Mouse (Mus musculus) brain, embryonic 14.5 days (tissue): ENCODE data around the gene Stfa2l1. TPM values are rescaled to one million over a fixed set of nuclear protein-coding genes. Genes with fewer than 3 reads are reported as not detected.
"Not testable (repeated sequence)": the region's sequence is repeated elsewhere in the genome, so short reads cannot be mapped to it uniquely, and the experiment has no call there.

Source experiments
- DNase-seq: peaks from one replicate; pipeline ENCODE4 v3.0.0-alpha.2; 2011; ENCODE audit warnings: low read depth
- CTCF ChIP-seq: fragments of 200-500 bp; IDR thresholded peaks from 2 replicates; pipeline ENCODE4 v1.5.1; 2012; ENCODE audit warnings: inconsistent platforms, mild to moderate bottlenecking, moderate library complexity, borderline replicate concordance; ENCODE audit not compliant: insufficient read depth, insufficient read length; ENCODE audit errors: extremely low read depth
- POLR2A ChIP-seq: fragments of 200-500 bp; IDR thresholded peaks from 2 replicates; pipeline ENCODE4 v1.6.1; 2012; ENCODE audit warnings: mild to moderate bottlenecking, inconsistent platforms, borderline replicate concordance; ENCODE audit not compliant: poor library complexity, insufficient read depth, insufficient read length, severe bottlenecking; ENCODE audit errors: extremely low read depth
- polyA plus RNA-seq: library from polyadenylated mRNA; depleted of rRNA; stranded (reverse); fragments of >200 nt; gene quantifications from 2 replicates; pipeline ENCODE4 v1.2.3, GENCODE M21; 2012; rRNA removed

Stfa2l1 gene
- 0.92 and 1.1 TPM in 2 replicates for polyA plus RNA-seq

DNA sequence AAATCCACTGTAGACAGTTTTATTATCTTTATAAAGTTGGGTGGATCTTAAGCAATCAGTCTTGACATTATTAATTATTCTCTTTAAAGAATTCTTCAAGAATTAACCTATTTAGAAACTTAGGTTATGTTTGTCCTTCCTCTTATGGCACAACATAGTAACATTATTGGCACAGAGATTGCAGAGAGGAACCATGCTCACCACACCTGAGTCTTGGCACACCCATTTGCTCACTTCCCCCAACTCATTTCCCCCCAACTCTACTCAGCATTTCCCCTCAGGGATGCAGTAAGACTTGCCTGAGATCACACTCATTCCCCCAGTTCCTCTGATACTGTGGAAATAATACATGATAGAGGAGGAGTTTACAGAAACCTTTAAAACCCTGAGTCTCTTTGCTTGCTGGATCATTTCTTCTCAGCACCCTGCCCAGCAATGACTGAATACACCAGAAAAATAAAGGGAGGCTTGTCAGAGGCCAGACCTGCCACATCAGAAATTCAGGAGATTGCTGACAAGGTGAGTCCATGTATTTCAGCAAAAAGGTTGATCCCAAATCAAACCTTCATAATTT is at the start of gene Stfa2l1:
Gene Stfa2l1, plus strand, starts transcription at position 410 of the 574 bp plus-strand sequence.
- no peak for TF ChIP-seq POLR2A
- no peak for TF ChIP-seq CTCF
- DNase-seq, result no peak

DNA sequence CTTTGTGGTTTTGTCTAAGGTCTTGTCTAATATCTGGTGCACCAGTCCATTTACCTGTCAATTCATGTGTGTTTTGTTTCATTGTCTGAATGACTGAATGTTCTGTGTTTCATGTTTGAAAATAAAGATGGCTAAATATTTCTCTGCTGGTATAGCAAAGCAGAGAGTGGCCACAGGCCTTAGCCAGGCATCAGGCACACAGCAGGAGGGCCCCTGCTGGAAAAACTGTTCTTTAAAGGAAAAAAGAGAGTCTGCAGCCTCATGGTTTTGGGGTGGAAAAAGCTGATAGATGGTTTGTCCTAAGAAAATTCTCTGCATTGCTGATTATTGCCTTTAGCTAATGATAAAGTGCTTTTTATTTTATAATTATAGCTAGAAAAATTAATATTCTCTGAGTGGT is 45.1 kb upstream of the Stfa2l1 start:
- DNase-seq, result not testable (repeated sequence)

DNA sequence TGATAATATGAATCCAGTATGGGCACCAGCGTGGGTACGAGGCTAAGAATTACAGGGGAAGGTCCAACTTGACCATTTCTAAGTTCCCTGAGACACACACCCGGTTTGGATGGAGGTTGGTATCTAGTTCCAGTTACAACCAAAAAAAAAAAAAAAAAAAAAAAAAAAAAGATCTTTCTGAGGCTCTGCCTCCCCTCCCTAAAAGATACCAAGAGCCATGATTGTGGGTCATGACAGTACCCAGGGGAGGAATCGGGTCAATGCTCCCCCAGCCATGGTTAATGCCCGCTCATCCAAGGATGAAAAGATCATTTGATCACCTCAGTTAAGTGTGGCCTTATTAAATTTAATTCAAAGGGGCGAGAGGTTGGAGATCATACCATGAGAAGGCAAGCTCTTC is 40.9 kb upstream of the Stfa2l1 start:
- not testable (repeated sequence) for DNase-seq

DNA sequence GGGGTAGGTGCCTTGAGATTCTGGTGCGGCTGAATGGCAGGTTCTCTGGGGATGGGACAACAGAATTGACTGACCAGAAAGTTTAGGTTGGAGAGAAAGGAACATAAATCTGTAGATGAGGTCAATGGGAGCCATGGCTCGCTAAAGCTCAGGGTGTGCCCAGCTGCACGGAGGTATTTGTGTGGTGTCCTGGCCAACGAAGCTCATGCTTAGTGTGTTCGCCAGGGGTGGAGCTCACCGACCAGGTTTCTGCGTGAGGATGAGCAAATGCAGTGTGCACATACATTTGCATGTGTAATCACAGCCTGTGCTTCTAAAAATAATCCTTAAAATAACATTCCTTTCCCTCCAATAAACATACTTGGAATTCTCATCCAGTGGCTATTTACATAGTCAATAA is 28.5 kb upstream of the Stfa2l1 start:
- TF ChIP-seq CTCF (no peak), POLR2A (no peak)
- DNase-seq, result no peak

DNA sequence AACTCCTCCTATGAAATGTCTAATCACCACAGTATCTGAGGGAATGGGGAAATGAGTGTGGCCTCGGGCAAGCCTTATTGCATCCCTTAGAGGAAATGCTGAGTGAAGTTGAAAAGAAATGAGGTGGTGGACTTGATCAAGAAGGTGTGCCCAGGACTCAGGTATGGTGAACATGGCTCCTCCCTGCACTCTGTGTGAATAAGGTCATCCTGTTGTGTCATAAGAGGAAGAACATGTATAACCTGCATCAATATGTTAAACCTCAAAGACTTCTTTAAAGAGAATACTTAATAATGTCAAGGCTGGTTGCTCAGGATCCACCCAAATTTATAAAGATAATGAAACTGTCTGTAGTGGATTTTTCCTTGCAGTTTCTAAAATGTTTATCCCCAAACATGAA is 25.5 kb upstream of the Stfa2l1 start, which contains the start of gene Csta1:
Gene Csta1, minus strand, starts transcription at position 101 of the 400 bp plus-strand sequence.
- TF ChIP-seq CTCF, result no peak
- TF ChIP-seq POLR2A, result no peak
- DNase-seq, result no peak

DNA sequence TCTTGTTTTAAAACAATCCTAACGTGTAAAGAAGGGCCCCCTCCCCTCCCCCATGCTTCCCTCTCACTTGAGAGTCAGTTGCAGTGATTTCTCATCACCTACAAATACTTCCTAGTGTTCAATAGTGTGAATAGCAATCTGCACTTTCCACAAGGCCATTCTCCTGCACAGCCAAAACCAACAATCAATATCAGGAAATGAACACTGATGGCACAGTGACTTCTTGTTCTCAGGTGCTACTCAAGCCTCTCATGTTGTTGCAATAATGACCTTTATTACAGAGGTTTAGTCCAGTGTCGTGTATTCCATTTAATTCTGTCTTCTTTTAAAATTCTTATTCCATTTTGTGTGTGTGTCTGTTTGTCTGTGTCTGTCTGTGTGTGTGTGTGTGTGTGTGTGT is 18.4 kb upstream of the Stfa2l1 start:
- TF ChIP-seq CTCF, result no peak
- no peak for TF ChIP-seq POLR2A
- no peak for DNase-seq

DNA sequence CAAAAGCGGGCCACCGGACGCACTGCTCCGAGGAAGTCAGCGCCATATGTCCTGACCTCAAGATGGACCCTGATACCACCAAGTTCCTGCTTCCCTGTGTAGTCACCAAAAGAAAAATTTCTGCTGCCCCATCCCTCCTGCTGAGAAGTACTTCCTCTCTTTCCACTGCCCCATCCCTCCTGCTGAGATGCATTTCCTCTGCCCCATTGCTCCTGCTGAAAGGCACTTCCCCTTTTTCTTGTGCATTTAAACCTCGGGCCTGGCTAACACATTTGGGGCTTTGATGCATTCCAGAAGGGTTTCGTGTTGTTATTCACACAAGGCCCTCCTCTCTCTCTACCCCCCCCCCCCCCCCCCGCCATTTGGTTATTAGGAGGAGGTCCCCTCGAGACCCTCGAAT is 11.2 kb downstream of the Stfa2l1 start:
- not testable (repeated sequence) for DNase-seq

DNA sequence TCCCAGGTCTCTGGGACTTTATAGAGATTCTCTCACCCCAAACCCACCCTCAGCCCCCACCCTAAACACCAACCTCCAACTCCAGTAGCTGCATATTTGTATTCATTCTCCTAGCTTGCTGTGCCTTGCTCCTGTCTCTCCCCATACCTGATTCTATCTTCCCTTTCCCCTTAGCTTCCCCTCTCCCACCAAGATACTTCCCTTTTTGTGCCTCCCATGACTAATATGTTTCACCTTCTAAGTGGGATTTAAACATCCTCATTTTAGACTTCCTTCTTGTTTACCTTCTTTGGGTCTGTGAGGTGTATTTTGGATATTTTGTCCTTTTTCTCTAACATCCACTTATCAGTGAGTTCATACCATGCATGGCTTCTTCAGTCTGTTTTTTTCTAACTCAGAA is 19.5 kb downstream of the Stfa2l1 start:
- TF ChIP-seq CTCF (no peak), POLR2A (no peak)
- no peak for DNase-seq

DNA sequence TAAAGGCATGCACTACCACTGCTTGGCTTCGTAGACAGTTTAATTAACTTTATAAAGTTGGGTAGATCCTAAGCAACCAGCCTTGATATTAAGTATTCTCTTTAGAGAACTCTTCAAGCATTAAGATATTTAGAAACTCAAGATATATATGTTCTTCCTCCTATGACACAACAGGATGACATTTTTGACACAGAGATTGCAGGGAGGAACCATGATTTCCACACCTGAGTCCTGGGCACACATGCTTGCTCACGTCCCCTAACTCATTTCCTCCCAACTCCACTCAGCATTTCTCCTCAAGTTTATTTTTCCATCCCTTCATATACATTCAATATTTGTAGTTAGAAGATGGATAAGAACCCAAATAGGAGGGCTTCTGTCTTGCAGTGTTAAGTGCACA is 23.3 kb downstream of the Stfa2l1 start:
- DNase-seq, result no peak
- no peak for TF ChIP-seq POLR2A
- TF ChIP-seq CTCF, result no peak

DNA sequence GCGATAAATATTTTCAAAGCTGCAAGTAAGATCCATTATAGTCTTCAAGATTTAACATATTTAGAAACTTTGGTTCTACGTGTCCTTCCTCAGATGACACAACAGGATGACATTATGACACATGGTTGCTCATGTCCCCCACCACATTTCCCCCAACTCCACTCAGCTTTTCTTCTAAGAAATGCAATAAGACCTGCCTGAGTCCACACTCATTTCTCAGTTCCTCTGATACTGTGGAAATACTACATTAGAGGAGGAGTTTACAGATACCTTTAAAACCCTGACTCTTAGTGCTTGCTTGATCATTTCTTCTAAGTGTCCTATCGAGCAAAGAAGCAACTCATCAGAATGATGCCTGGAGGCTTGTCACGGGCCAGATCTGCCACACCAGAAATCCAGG is 27.3 kb downstream of the Stfa2l1 start, which contains the start of gene Gm5483:
Gene Gm5483, plus strand, starts transcription at position 301 of the 400 bp plus-strand sequence.
- not testable (repeated sequence) for DNase-seq

DNA sequence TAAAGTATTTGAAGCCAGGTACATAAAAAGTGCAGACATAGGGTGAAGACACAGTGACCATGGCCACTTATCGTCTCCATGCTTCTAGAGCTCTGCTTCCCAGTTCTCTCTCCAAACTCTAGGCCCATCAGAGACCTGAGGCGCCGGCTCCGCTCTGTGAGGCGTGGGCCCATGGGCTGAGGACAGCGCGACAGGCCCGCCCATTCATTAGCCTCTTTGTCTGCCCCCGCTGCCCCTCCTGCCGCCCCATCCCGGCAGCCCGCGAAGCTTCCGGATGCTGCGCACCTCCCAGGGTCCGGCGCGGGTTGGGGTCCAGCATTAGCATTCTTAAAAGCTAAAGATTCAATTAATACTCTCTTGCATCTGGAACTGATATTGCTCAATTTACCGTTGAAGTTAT is 42.6 kb downstream of the Stfa2l1 start:
- peak; percentile 1 for DNase-seq
- TF ChIP-seq CTCF (no peak), POLR2A (no peak)

DNA sequence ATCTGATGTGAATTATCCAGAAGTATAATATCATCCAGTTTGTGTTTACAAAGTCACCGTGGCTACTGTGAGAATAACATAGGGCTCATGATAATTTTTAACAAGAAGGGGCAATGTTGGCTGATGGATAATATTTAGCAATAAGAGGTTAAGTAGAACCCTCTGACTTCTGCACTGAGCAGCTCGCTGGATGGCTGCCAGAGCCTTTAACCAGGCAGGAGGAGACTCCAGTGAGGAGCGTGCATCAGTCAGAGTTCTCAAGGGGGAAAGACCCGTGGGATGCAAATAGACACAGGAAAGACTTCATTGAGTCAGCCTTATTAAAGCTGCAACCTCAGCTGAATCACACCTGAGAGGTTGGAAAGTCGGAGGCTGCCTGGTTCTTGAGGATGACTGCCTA is 47.2 kb downstream of the Stfa2l1 start:
- TF ChIP-seq CTCF (no peak), POLR2A (no peak)
- DNase-seq, result no peak

DNA sequence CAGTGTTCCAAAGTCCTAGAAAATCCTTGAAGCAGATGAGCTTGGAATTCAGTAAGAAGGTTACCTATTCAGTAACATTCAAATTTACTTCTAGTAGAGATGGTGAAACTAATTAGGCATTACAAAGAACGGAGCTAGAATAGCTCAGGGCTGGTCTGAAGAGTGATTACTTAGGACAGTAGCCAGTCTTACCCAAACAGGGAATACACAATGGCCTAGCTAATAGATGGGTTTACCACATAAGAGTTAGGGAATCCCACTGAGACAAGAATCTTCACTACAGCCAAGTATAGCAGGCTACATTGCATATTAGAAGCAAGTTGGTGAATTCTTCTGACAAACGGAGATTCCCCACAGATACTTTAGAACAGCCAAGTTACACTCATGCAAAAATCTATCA is 49.1 kb downstream of the Stfa2l1 start:
- not testable (repeated sequence) for DNase-seq

DNA sequence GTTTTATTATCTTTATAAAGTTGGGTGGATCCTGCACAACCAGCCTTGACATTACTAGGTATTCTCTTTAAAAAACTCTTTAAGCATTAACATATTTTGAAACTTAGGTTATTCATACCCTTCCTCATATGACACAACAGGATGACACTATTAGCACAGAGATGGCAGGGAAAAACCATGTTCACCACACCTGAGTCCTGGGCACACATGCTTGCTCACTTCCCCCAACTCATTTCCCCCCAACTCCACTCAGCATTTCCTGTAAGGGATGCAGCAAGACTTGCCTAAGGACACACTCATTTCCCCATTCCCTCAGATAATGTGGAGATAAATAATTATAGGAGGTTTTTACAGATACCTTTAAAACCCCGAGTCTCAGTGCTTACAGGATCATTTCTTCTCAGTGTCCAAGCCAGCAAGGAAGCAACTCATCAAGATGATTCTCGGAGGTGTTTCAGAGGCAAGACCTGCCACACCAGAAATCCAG is 53.4 kb downstream of the Stfa2l1 start, which contains the start of gene Gm5416:
Gene Gm5416, plus strand, starts transcription at position 437 of the 487 bp plus-strand sequence.
- DNase-seq, result no peak
- no peak for TF ChIP-seq POLR2A
- TF ChIP-seq CTCF, result no peak

Other genes with a start within 250 kb of the Stfa2l1 start
- gene Parp9, start 218.3 kb upstream of the Stfa2l1 start, polyA plus RNA-seq, result 1.4 TPM in 2 replicates
- gene Dtx3l, start 217.7 kb upstream of the Stfa2l1 start, polyA plus RNA-seq, result 0.92 and 1.3 TPM in 2 replicates
- gene Kpna1, start 178.1 kb upstream of the Stfa2l1 start, polyA plus RNA-seq, result 31.6 and 45.6 TPM in 2 replicates
- 7.3 TPM in 2 replicates for gene Wdr5b, start 115.6 kb upstream of the Stfa2l1 start, polyA plus RNA-seq
- gene Fam162a, start 85.2 kb upstream of the Stfa2l1 start, polyA plus RNA-seq, result 80.0 and 84.3 TPM in 2 replicates
- 21.5 and 27.8 TPM in 2 replicates for gene Ccdc58, start 85.1 kb upstream of the Stfa2l1 start, polyA plus RNA-seq
- 0.03 TPM in 1 of 2 replicates, not detected in the other for gene Csta1, start 25.6 kb upstream of the Stfa2l1 start, polyA plus RNA-seq
- gene Gm5483, start 27.4 kb downstream of the Stfa2l1 start, polyA plus RNA-seq, result 0.72 and 1.1 TPM in 2 replicates
- not detected in 2 replicates for gene Gm5416, start 53.6 kb downstream of the Stfa2l1 start, polyA plus RNA-seq
- not detected in 2 replicates for gene 2010005H15Rik, start 64.7 kb downstream of the Stfa2l1 start, polyA plus RNA-seq
- gene Stfa1, start 120.1 kb downstream of the Stfa2l1 start, polyA plus RNA-seq, result 0.79 and 1.7 TPM in 2 replicates
- gene BC117090, start 177.5 kb downstream of the Stfa2l1 start, polyA plus RNA-seq, result not detected in 2 replicates
- 0.94 and 1.6 TPM in 2 replicates for gene BC100530, start 210.9 kb downstream of the Stfa2l1 start, polyA plus RNA-seq